Mouse (Mus musculus) midbrain, embryonic 15.5 days (tissue): ENCODE results near the gene Vapa. TPM values are rescaled to one million over a fixed set of nuclear protein-coding genes. Genes with fewer than 3 reads are reported as not detected.

ENCODE experiments used
- ATAC-seq: fragments of 200-750 bp; cut with Nextera tagmentation; replicated peaks from 2 replicates; pipeline ENCODE4 v1.8.0; 2017; ENCODE audit warnings: moderate TSS enrichment
- H3K27ac ChIP-seq: fragments of 300-500 bp; sonication (generic); 2 replicates; pipeline ENCODE4 v1.5.1; 2015; ENCODE audit warnings: mild to moderate bottlenecking, inconsistent platforms
- H3K27me3 ChIP-seq: fragments of 300-500 bp; sonication (generic); replicated peaks from 2 replicates; pipeline ENCODE4 v1.6.1; 2015; ENCODE audit warnings: inconsistent platforms
- H3K36me3 ChIP-seq: fragments of 300-500 bp; sonication (generic); replicated peaks from 2 replicates; pipeline ENCODE4 v1.6.1; 2015; ENCODE audit warnings: inconsistent platforms
- H3K4me1 ChIP-seq: fragments of 300-500 bp; sonication (generic); 2 replicates; pipeline ENCODE4 v1.6.1; 2015; ENCODE audit warnings: inconsistent platforms
- H3K4me2 ChIP-seq: fragments of 300-500 bp; sonication (generic); 2 replicates; pipeline ENCODE4 v1.6.1; 2015; ENCODE audit warnings: inconsistent platforms, mild to moderate bottlenecking, moderate library complexity
- H3K4me3 ChIP-seq: fragments of 300-500 bp; sonication (generic); 2 replicates; pipeline ENCODE4 v1.5.1; 2015; ENCODE audit warnings: mild to moderate bottlenecking, inconsistent platforms
- H3K9ac ChIP-seq: fragments of 300-500 bp; sonication (generic); 2 replicates; pipeline ENCODE4 v1.6.1; 2015; ENCODE audit warnings: mild to moderate bottlenecking, inconsistent platforms
- H3K9me3 ChIP-seq: fragments of 300-500 bp; sonication (generic); 2 replicates; pipeline ENCODE4 v1.6.1; 2016; ENCODE audit warnings: inconsistent platforms
- WGBS: fragments of 180-500 bp; shearing (Covaris S2); methylation state at CpG from one replicate; pipeline ENCODE4 v1.1.7; 2015; ENCODE audit warnings: mixed read lengths; 5-methylcytosine and 5-hydroxymethylcytosine counted together
- polyA plus RNA-seq: library from polyadenylated mRNA; unstranded; fragments of >200 nt; fragmentation: Nextera tagmentation; extraction: Ambion mirVana; gene quantifications from 2 replicates; pipeline ENCODE4 v1.2.1, GENCODE M21; 2015

Gene Vapa
- 257 and 259 TPM in 2 replicates for polyA plus RNA-seq

- H3K4me3 ChIP-seq, result peak within 1 kb of the TSS; percentile 82
- peak within 1 kb of the TSS; percentile 100 for H3K27ac ChIP-seq
- ATAC-seq, result peak; percentile 94
- H3K9ac ChIP-seq, result peak within 1 kb of the TSS; percentile 95
- WGBS, result 1% methylated on average over 75 of the region's 85 CpGs
- no peaks in the 10 kb centered on the region for H3K9me3 ChIP-seq
- H3K4me2 ChIP-seq, result peak within 1 kb of the TSS; percentile 77
- no peaks in the 10 kb centered on the region for H3K36me3 ChIP-seq
- peaks cover 30% of the 10 kb centered on the region for H3K4me1 ChIP-seq
- no peaks in the 10 kb centered on the region for H3K27me3 ChIP-seq
Measured at GRCm38 (mm10) chr17:65613463-65614412, at the start of gene Vapa. TSS of gene Vapa (minus strand) at chr17:65613555.

GRCm38 (mm10) chr17:65662662-65663061 lies 49.3 kb upstream of the Vapa start:
- Histone ChIP-seq H3K9ac (no peak overlapping the region), H3K9me3 (no peaks in the 10 kb centered on the region), H3K4me2 (no peak overlapping the region), H3K4me3 (no peak overlapping the region), H3K27ac (no peak overlapping the region), H3K27me3 (no peaks in the 10 kb centered on the region), H3K36me3 (no peaks in the 10 kb centered on the region), H3K4me1 (0 out of 2 replicates have a peak, but pooled peaks cover 4% of the 10 kb centered on the region)
- no peak for ATAC-seq
- 86% methylated on average over 3 of the region's 3 CpGs for WGBS

GRCm38 (mm10) chr17:65658416-65658815 lies 45.1 kb upstream of the Vapa start:
- ATAC-seq, result no peak
- 98% methylated on average over 2 of the region's 2 CpGs for WGBS
- no peaks in the 10 kb centered on the region for H3K27me3 ChIP-seq
- H3K4me1 ChIP-seq, result 0 out of 2 replicates have a peak, but pooled peaks cover under 1% of the 10 kb centered on the region
- H3K9me3 ChIP-seq, result no peaks in the 10 kb centered on the region
- H3K27ac ChIP-seq, result no peak overlapping the region
- H3K4me3 ChIP-seq, result no peak overlapping the region
- H3K4me2 ChIP-seq, result no peak overlapping the region
- no peaks in the 10 kb centered on the region for H3K36me3 ChIP-seq
- no peak overlapping the region for H3K9ac ChIP-seq

GRCm38 (mm10) chr17:65657958-65658357 lies 44.6 kb upstream of the Vapa start:
- Histone ChIP-seq H3K27ac (no peak overlapping the region), H3K27me3 (no peaks in the 10 kb centered on the region), H3K4me1 (no peaks in the 10 kb centered on the region), H3K9ac (no peak overlapping the region), H3K4me3 (no peak overlapping the region), H3K36me3 (no peaks in the 10 kb centered on the region), H3K4me2 (no peak overlapping the region), H3K9me3 (no peaks in the 10 kb centered on the region)
- no peak for ATAC-seq
- WGBS, result 87% methylated on average over 9 of the region's 9 CpGs

- Histone ChIP-seq H3K36me3 (no peaks in the 10 kb centered on the region), H3K4me2 (no peak overlapping the region), H3K4me3 (no peak overlapping the region), H3K27me3 (no peaks in the 10 kb centered on the region), H3K27ac (no peak overlapping the region), H3K4me1 (no peaks in the 10 kb centered on the region), H3K9ac (no peak overlapping the region), H3K9me3 (no peaks in the 10 kb centered on the region)
- no peak for ATAC-seq
- 97% methylated on average over 6 of the region's 6 CpGs for WGBS
Measured at GRCm38 (mm10) chr17:65656731-65657130, 43.4 kb upstream of the Vapa start.

GRCm38 (mm10) chr17:65656076-65656475 lies 42.7 kb upstream of the Vapa start:
- H3K9ac ChIP-seq, result no peak overlapping the region
- no peak overlapping the region for H3K4me2 ChIP-seq
- 92% methylated on average over 8 of the region's 8 CpGs for WGBS
- no peak overlapping the region for H3K27ac ChIP-seq
- no peak overlapping the region for H3K4me3 ChIP-seq
- ATAC-seq, result no peak
- H3K4me1 ChIP-seq, result no peaks in the 10 kb centered on the region
- no peaks in the 10 kb centered on the region for H3K9me3 ChIP-seq
- no peaks in the 10 kb centered on the region for H3K27me3 ChIP-seq
- no peaks in the 10 kb centered on the region for H3K36me3 ChIP-seq

- WGBS, result 78% methylated on average over 4 of the region's 4 CpGs
- no peak overlapping the region for H3K9ac ChIP-seq
Measured at GRCm38 (mm10) chr17:65655608-65656007, 42.3 kb upstream of the Vapa start.

GRCm38 (mm10) chr17:65650598-65650997 lies 37.2 kb upstream of the Vapa start:
- WGBS, result 91% methylated on average over 6 of the region's 6 CpGs
- H3K27me3 ChIP-seq, result no peaks in the 10 kb centered on the region
- H3K9me3 ChIP-seq, result no peaks in the 10 kb centered on the region
- H3K9ac ChIP-seq, result no peak overlapping the region
- ATAC-seq, result no peak
- H3K4me1 ChIP-seq, result no peaks in the 10 kb centered on the region
- H3K4me3 ChIP-seq, result no peak overlapping the region
- H3K27ac ChIP-seq, result no peak overlapping the region
- H3K4me2 ChIP-seq, result no peak overlapping the region
- no peaks in the 10 kb centered on the region for H3K36me3 ChIP-seq

More at GRCm38 (mm10) chr17:65655608-65656007, 42.3 kb upstream of the Vapa start:
- no peak for ATAC-seq
- H3K36me3 ChIP-seq, result no peaks in the 10 kb centered on the region
- no peak overlapping the region for H3K4me2 ChIP-seq
- no peak overlapping the region for H3K4me3 ChIP-seq
- H3K27me3 ChIP-seq, result no peaks in the 10 kb centered on the region
- no peaks in the 10 kb centered on the region for H3K9me3 ChIP-seq
- no peaks in the 10 kb centered on the region for H3K4me1 ChIP-seq
- H3K27ac ChIP-seq, result no peak overlapping the region

GRCm38 (mm10) chr17:65649175-65649493 lies 35.8 kb upstream of the Vapa start:
- 93% methylated on average over 2 of the region's 2 CpGs for WGBS
- no peaks in the 10 kb centered on the region for H3K4me1 ChIP-seq
- H3K4me3 ChIP-seq, result no peak overlapping the region
- no peak for ATAC-seq
- H3K36me3 ChIP-seq, result no peaks in the 10 kb centered on the region
- H3K4me2 ChIP-seq, result no peak overlapping the region
- no peaks in the 10 kb centered on the region for H3K9me3 ChIP-seq
- H3K9ac ChIP-seq, result no peak overlapping the region
- H3K27ac ChIP-seq, result no peak overlapping the region
- no peaks in the 10 kb centered on the region for H3K27me3 ChIP-seq

GRCm38 (mm10) chr17:65648371-65649174 lies 35.2 kb upstream of the Vapa start:
- Histone ChIP-seq H3K4me1 (peaks cover 1% of the 10 kb centered on the region), H3K27ac (no peak overlapping the region), H3K4me2 (no peak overlapping the region), H3K9me3 (no peaks in the 10 kb centered on the region), H3K4me3 (no peak overlapping the region), H3K9ac (no peak overlapping the region), H3K27me3 (no peaks in the 10 kb centered on the region), H3K36me3 (no peaks in the 10 kb centered on the region)
- 0 out of 2 replicates have a peak, but pooled peaks have one; percentile 33 for ATAC-seq
- 88% methylated on average over 9 of the region's 9 CpGs for WGBS

- no peaks in the 10 kb centered on the region for H3K9me3 ChIP-seq
- no peak overlapping the region for H3K4me3 ChIP-seq
- H3K4me1 ChIP-seq, result peaks cover 7% of the 10 kb centered on the region
- H3K4me2 ChIP-seq, result no peak overlapping the region
- no peak overlapping the region for H3K27ac ChIP-seq
- no peaks in the 10 kb centered on the region for H3K36me3 ChIP-seq
- 43% methylated on average over 5 of the region's 5 CpGs for WGBS
- no peaks in the 10 kb centered on the region for H3K27me3 ChIP-seq
- no peak for ATAC-seq
- no peak overlapping the region for H3K9ac ChIP-seq
Measured at GRCm38 (mm10) chr17:65647961-65648360, 34.6 kb upstream of the Vapa start.

GRCm38 (mm10) chr17:65647226-65647625 lies 33.9 kb upstream of the Vapa start:
- no peak overlapping the region for H3K27ac ChIP-seq
- no peaks in the 10 kb centered on the region for H3K36me3 ChIP-seq
- WGBS, result 72% methylated on average over 6 of the region's 6 CpGs
- no peak overlapping the region for H3K9ac ChIP-seq
- ATAC-seq, result no peak
- no peaks in the 10 kb centered on the region for H3K9me3 ChIP-seq
- no peak overlapping the region for H3K4me2 ChIP-seq
- peaks cover 14% of the 10 kb centered on the region for H3K4me1 ChIP-seq
- no peaks in the 10 kb centered on the region for H3K27me3 ChIP-seq
- no peak overlapping the region for H3K4me3 ChIP-seq
